Mouse (Mus musculus) forebrain, embryonic 14.5 days (tissue): ENCODE results near the gene Stac2. TPM values are rescaled to one million over a fixed set of nuclear protein-coding genes. Genes with fewer than 3 reads are reported as not detected.

Source experiments
- ATAC-seq: fragments of 200-750 bp; cut with Nextera tagmentation; 2 replicates; pipeline ENCODE4 v1.8.0; 2017; ENCODE audit warnings: mild to moderate bottlenecking, moderate library complexity
- DNase-seq: peaks from one replicate; pipeline ENCODE4 v3.0.0-alpha.2; 2015; ENCODE audit warnings: low spot score
- H3K27ac ChIP-seq: fragments of 300-500 bp; sonication (generic); 2 replicates; pipeline ENCODE4 v1.5.1; 2014; ENCODE audit warnings: low read depth, mild to moderate bottlenecking, control low read depth, low read length, moderate library complexity
- H3K27me3 ChIP-seq: fragments of 300-500 bp; sonication (generic); replicated peaks from 2 replicates; pipeline ENCODE4 v1.6.1; 2014; ENCODE audit warnings: low read length, control low read depth, mixed read lengths; ENCODE audit not compliant: control insufficient read depth, insufficient read depth
- H3K36me3 ChIP-seq: fragments of 300-500 bp; sonication (generic); 2 replicates; pipeline ENCODE4 v1.6.1; 2014; ENCODE audit warnings: low read length, control low read depth; ENCODE audit not compliant: control insufficient read depth, insufficient read depth
- H3K4me1 ChIP-seq: fragments of 300-500 bp; sonication (generic); 2 replicates; pipeline ENCODE4 v1.6.1; 2014; ENCODE audit warnings: antibody characterized with exemption, low read length, control low read depth; ENCODE audit not compliant: control insufficient read depth, insufficient read depth
- H3K4me2 ChIP-seq: fragments of 300-500 bp; sonication (generic); 2 replicates; pipeline ENCODE4 v1.6.1; 2014; ENCODE audit warnings: mild to moderate bottlenecking, control low read depth, low read length
- H3K4me3 ChIP-seq: fragments of 300-500 bp; sonication (generic); 2 replicates; pipeline ENCODE4 v1.5.1; 2014; ENCODE audit warnings: low read depth, low read length, control low read depth
- H3K9ac ChIP-seq: fragments of 300-500 bp; sonication (generic); 2 replicates; pipeline ENCODE4 v1.6.1; 2014; ENCODE audit warnings: mild to moderate bottlenecking, low read length, control low read depth, moderate library complexity
- H3K9me3 ChIP-seq: fragments of 300-500 bp; sonication (generic); replicated peaks from 2 replicates; pipeline ENCODE4 v1.6.1; 2016; ENCODE audit warnings: low read length, control low read depth, mixed read lengths; ENCODE audit not compliant: control insufficient read depth
- WGBS: fragments of 180-500 bp; shearing (Covaris S2); extraction: QIAGEN DNeasy Blood & Tissue Kit; methylation state at CpG from one replicate; pipeline ENCODE4 v1.1.7; 2014; 5-methylcytosine and 5-hydroxymethylcytosine counted together
- polyA plus RNA-seq: library from polyadenylated mRNA; unstranded; fragments of >200 nt; fragmentation: Nextera tagmentation; extraction: Ambion mirVana; gene quantifications from 2 replicates; pipeline ENCODE4 v1.2.1, GENCODE M21; 2014

Stac2 gene
- polyA plus RNA-seq, 1 experiment from 2014 or later: 1.1 TPM

- Histone ChIP-seq H3K9ac (no peak overlapping the region), H3K36me3 (peaks cover 31% of the 10 kb centered on the region), H3K4me3 (no peak overlapping the region), H3K27me3 (peaks cover 3% of the 10 kb centered on the region; the same call in 1 of the 2 replicates), H3K4me1 (peaks cover 15% of the 10 kb centered on the region), H3K4me2 (no peak overlapping the region), H3K9me3 (no peaks in the 10 kb centered on the region), H3K27ac (no peak overlapping the region)
- WGBS: 36% methylated on average over 11 of the region's 11 CpGs
- ATAC-seq (no peak), DNase-seq (no peak)
These were observed 51.9 kb downstream of the Stac2 start for GRCm38 (mm10) chr11:98001351-98001824.

GRCm38 (mm10) chr11:98000378-98001140 lies 52.7 kb downstream of the Stac2 start:
- DNase-seq (no peak), ATAC-seq (no peak)
- Histone ChIP-seq H3K9me3 (no peaks in the 10 kb centered on the region), H3K27me3 (peaks cover 3% of the 10 kb centered on the region; the same call in 1 of the 2 replicates), H3K4me1 (peaks cover 17% of the 10 kb centered on the region), H3K36me3 (peaks cover 22% of the 10 kb centered on the region), H3K4me3 (no peak overlapping the region), H3K9ac (no peak overlapping the region), H3K27ac (no peak overlapping the region), H3K4me2 (no peak overlapping the region)
- WGBS: 53% methylated on average over 7 of the region's 7 CpGs

GRCm38 (mm10) chr11:97999748-98000147 lies 53.5 kb downstream of the Stac2 start:
- no peak overlapping the region for H3K9ac ChIP-seq
- H3K27ac ChIP-seq: no peak overlapping the region
- H3K27me3 ChIP-seq: peaks cover 3% of the 10 kb centered on the region; the same call in 1 of the 2 replicates
- H3K9me3 ChIP-seq: no peaks in the 10 kb centered on the region
- no peak overlapping the region for H3K4me2 ChIP-seq
- DNase-seq (no peak), ATAC-seq (no peak)
- peaks cover 14% of the 10 kb centered on the region for H3K36me3 ChIP-seq
- H3K4me1 ChIP-seq: peaks cover 25% of the 10 kb centered on the region
- WGBS: 62% methylated on average over 5 of the region's 5 CpGs
- H3K4me3 ChIP-seq: no peak overlapping the region

DNA sequence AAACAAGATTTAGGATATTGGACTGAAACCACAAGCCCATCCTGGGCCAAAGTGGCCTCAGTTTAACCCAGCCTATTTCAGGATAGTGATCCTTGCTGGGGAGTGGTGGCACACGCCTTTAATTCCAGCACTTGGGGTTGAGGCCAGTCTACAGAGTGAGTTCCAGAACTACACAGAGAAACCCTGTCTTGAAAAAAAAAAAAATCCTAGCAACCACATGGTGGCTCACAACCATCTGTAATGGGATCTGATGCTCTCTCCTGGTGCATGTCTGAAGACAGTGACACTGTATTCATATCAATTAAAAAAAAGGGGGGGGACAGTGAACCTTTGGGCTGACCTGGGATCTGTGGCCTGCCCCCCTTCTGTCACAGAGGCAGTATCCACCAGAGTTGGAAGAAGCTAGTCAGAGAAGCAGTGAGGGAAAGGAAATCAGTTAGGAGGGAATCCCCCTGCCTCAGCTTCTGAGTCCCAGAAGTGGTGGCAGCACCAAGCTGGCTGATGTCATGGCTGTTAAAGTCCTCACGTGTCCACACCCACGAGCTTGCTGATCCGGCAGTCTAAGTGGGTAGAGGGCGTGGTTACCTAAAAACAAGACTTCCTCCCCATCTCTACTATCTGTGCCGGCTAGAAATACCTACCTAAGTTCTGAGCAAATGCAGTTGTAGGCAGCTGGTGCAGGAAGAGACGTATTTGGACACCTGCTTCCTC lies 54.2 kb downstream of the Stac2 start:
- no peak overlapping the region for H3K27ac ChIP-seq
- peaks cover 3% of the 10 kb centered on the region; the same call in 1 of the 2 replicates for H3K27me3 ChIP-seq
- 62% methylated on average over 7 of the region's 7 CpGs for WGBS
- peaks cover 7% of the 10 kb centered on the region for H3K36me3 ChIP-seq
- H3K4me1 ChIP-seq: peaks cover 24% of the 10 kb centered on the region
- DNase-seq (no peak), ATAC-seq (no peak)
- no peak overlapping the region for H3K4me3 ChIP-seq
- H3K9ac ChIP-seq: no peak overlapping the region
- no peak overlapping the region for H3K4me2 ChIP-seq
- no peaks in the 10 kb centered on the region for H3K9me3 ChIP-seq

DNA sequence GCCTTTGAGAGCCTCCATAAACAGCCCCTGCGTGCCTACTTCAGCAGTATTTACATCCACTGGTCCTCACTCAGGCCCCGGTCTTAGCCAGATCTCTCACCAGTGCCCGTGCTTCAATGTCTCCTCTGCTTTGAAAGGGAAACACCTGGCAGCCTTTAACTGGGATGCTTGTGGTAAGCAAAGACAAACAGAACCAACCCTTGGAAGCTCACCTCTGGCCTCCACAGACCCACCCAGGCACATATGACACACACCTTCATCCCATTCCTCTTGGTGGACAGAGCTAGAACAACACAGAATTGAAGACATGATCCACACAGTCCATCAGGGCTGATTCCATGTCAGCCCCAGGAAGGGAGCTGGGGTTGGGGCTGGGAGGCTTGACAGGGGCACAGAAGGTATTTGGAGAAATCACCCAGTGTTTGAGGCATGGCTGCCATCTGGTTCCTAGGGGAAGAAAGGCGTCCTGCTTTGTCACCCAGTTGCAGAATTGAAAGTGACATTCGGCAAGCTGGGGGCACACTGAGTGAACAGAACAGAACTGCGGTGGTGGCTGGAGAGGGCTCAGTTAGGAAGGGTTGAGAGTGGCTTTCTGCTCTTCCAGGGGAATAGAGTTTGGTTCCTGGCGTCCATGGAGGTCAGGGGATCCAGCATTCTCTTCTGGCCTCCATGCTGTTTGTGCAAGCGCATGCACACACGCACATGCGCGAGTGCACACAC lies 55.0 kb downstream of the Stac2 start:
- H3K36me3 ChIP-seq: peaks cover 5% of the 10 kb centered on the region
- H3K4me2 ChIP-seq: no peak overlapping the region
- H3K9me3 ChIP-seq: no peaks in the 10 kb centered on the region
- H3K27me3 ChIP-seq: peaks cover 3% of the 10 kb centered on the region; the same call in 1 of the 2 replicates
- H3K4me1 ChIP-seq: peaks cover 20% of the 10 kb centered on the region
- DNase-seq: no peak
- WGBS: 83% methylated on average over 11 of the region's 11 CpGs
- no peak for ATAC-seq
- H3K27ac ChIP-seq: no peak overlapping the region
- no peak overlapping the region for H3K4me3 ChIP-seq
- no peak overlapping the region for H3K9ac ChIP-seq

DNA sequence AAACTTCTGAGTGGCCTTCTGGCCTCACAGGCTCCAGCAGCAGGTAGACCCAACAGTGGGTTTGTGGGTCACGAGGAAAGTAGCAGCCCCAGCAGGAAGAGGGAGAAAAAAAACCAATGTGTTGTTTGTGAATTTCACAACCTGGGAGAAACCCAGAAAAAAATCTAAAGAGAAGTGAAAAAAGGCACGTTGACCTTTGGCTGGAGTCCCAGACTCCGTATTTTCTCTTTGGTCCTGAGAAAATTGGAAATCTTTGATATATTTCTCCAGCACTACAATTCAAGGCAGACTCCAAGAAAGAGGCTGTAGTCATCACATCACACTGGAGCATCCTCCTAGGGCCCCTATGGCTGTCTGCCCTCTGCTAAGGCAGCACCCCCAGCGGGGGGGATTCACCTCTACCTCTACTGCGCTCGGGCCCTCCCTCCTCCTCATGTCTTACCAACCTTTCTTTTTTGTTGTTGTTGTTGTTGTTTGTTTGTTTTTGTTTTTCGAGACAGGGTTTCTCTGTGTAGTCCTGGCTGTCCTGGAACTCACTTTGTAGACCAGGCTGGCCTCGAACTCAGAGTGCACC lies 55.8 kb downstream of the Stac2 start:
- Histone ChIP-seq H3K4me2 (no peak overlapping the region), H3K4me3 (no peak overlapping the region), H3K27me3 (peaks cover 3% of the 10 kb centered on the region; the same call in 1 of the 2 replicates), H3K36me3 (no peaks in the 10 kb centered on the region), H3K27ac (no peak overlapping the region), H3K4me1 (peaks cover 16% of the 10 kb centered on the region), H3K9ac (no peak overlapping the region), H3K9me3 (no peaks in the 10 kb centered on the region)
- WGBS: 78% methylated on average over 8 of the region's 8 CpGs
- no peak for DNase-seq
- ATAC-seq: no peak

DNA sequence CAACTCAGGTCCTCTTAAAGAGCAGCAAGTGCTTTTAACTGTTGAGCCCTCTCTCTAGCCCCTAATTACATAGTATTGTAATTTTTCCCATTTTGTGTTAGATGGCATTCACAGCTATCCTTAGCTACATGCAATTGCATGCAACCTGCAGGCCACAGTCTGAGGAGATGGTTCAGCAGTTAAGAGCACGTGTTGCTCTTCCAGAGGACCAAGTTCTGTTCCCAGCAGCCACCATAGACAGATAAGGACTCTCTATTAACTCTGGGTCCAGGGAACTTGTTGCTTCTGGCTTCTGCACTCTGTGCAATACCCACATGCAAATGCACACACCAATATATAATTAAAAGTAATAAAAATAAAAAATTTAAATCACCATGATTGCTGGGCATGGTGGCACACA lies 56.6 kb downstream of the Stac2 start:
- 70% methylated on average over 1 of the region's 1 CpGs for WGBS
- DNase-seq (no peak), ATAC-seq (no peak)
- no peak overlapping the region for H3K27ac ChIP-seq
- no peak overlapping the region for H3K9ac ChIP-seq
- no peaks in the 10 kb centered on the region for H3K36me3 ChIP-seq
- no peak overlapping the region for H3K4me2 ChIP-seq
- no peaks in the 10 kb centered on the region; the same call in 1 of the 2 replicates for H3K27me3 ChIP-seq
- H3K4me1 ChIP-seq: peaks cover 11% of the 10 kb centered on the region
- no peaks in the 10 kb centered on the region for H3K9me3 ChIP-seq
- no peak overlapping the region for H3K4me3 ChIP-seq

- H3K27me3 ChIP-seq: no peaks in the 10 kb centered on the region
- H3K4me3 ChIP-seq: peak within 1 kb of the TSS; percentile 40
- WGBS: 2% methylated on average over 26 of the region's 26 CpGs
- H3K9ac ChIP-seq: peak within 1 kb of the TSS; percentile 57
- no peak for ATAC-seq
- DNase-seq: no peak
- H3K4me1 ChIP-seq: peaks cover 11% of the 10 kb centered on the region
- peak within 1 kb of the TSS; percentile 84 for H3K4me2 ChIP-seq
- H3K9me3 ChIP-seq: no peaks in the 10 kb centered on the region
- 0 out of 2 replicates have a peak within 1 kb of the TSS, but pooled peaks have one; percentile 0 for H3K27ac ChIP-seq
- H3K36me3 ChIP-seq: no peaks in the 10 kb centered on the region
These were observed 57.5 kb downstream of the Stac2 start, which contains the start of gene Arl5c for GRCm38 (mm10) chr11:97995564-97996288. TSS of gene Arl5c (minus strand) at chr11:97996181.
